Mouse (Mus musculus): ENCODE results near the gene Raf1.
"Not testable (repeated sequence)": the region's sequence is repeated elsewhere in the genome, so short reads cannot be mapped to it uniquely, and the experiment has no call there.

The Raf1 gene

DNA sequence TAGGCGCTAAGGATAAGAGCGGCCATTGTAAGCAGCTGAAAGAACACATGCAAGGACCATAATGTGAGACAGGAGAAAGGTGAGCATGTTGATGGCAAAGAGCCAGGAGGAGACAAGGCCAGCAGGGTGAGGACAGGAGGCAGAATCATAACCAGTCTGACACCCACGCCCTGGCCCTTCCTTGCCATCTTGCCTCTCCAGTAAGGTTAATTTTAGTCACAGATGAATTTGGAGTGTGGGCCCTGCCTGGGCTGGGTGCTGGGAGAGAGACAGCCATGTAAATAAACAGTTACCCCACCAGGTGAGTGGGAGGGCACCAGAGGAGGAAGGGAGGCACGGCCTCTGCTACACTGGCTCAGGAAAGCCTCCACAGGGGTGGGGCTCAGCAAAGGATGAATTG lies 4.6 kb upstream of the Raf1 start:
- no peak for DNase-seq

DNA sequence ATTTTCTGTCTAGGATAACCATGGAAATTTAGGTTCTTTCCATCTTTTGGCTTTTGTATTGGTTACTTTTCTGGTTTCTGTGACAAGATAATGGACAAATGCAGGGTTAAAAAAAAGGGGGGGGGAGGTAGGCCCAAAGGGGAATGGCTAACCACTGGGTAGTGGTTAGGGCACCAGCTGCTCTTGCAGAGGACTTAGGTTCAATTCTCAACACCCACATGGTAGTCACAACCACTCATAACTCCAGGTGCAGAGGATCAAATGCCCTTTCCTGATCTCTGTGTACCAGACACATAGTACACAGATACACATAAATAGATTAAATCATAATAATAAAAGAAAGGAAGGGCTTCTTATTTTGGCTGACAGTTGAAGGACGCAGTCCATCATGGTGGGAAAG lies 1.6 kb upstream of the Raf1 start:
- DNase-seq = no peak

DNA sequence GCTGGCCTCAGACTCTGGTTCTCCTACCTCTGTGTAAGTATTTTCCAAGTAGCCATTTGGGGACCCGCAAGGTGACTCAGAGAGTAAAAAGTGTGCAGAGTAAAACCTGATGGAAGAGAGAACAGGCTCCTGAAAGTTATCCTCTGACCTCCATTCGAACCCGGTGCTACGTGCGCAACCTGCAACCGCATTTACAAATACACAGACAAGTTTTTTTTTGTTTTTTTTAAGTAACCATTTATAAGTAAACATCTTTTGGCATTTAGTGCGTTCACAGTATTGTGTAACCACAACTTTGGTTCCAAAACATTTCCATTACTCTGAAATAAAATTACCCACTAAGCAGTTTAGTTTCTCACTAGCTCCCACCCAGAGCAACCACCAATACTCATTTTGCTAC lies 1.0 kb upstream of the Raf1 start:
- no peak for DNase-seq

DNA sequence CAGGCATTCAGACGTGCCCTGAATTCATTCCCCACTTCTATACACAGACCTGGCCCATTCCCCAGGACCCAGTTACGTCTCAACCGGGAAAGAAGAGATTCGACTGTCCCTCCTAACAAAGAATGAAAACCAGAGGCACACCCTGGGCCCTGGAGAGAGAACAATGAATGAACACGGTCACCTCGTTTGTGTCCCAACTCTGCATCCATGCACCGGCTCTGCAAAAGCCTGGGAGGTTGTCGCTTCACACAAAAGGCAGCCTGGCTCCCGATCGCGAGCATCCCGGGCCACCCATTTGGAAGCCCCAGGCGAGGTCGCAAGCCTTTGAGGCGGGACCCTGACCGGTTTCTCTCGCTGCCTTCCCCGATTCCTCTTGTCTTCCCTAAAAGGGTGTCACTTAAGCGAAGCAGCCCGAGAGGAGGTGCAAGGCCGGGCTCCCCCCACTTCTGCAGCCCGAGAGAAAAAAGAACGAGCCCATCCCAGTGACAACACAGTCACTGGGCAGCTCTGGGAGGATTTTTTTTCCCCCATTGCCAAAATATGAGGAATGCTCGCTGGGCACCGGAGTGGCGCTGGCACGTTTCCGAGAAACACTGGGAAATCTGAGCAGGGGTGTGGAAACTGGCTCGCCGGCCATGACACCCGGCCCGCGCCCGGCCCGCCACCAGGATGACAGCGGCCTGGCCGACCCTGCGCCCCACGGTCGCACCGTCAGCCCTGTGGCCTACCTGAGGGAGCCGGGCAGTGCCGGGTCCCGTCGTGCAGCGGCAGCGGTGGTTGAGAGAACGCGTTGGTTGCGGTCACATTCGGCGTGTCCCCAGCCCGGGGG lies 713 bp downstream of the Raf1 start:
- peak; percentile 85 for DNase-seq

DNA sequence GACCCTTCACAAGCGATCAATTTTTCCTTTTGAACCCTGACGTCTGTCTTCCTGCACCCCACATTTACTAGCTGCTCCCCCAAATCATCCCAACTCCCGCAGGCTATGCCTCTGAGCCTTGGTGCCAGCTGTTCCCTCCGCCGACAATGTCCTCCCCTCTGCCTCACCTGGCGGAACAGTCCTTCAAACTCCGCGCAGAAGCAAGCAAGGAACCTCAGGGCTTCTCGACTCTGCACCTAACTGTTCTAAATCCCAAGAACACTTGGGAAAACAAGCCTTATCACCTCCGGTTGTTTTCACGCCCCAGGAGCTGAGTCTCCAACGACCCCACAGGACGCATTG lies 1.3 kb downstream of the Raf1 start:
- no peak for DNase-seq

DNA sequence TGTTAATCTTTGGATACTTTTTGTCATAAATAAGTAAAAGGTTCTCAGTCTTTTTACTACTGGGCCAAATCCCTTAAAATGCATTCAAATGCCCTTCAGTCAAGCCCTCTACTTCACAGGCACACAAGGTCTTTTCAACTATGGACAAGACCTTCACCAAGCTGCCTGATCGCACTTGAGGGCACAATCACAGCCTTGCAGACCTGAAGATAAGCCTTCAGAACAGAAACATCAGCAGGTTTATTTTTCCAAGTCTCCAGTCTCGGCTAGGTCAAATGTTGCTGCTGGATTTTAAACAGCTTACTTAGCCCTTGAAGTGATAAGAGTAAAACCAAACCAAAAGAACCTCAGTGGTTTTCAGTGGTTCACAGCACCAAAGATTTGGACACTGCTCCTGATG lies 2.1 kb downstream of the Raf1 start:
- DNase-seq = no peak

DNA sequence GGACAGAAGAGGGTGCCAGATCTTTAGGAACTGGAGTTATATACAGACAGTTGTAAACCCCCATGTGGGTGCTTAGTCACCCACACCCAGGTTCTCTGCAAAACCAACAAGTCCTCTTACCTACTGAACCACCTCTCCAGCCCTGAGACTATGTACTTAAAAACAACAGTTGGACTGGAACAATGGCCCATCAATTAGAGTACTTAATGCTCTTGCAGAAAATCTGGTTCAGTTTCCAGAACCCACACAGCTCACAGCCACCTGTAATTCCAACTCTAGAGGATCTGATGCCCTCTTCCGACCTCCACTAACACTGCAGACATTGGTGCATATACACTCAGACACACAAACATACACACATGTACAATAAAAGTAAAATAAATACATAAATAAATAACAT lies 3.7 kb downstream of the Raf1 start:
- DNase-seq = no peak

DNA sequence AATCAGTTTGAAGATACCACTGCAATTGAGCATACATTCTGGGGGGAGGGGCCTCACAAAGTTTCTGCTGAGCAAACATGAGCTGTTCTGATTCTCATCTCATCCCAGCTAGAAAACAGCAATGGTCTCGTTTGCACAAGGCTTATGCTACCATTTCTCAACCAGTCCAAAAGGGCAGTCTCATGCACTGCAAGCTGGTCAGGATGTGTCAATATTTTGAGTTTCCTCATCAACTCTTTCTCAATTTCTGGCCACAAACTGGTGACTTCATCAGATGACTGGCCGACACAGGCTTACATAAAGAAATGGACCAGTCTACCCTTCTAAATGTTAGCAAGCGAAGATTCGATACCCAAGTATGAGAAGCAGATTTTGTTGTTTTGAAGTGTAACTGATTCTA lies 9.8 kb downstream of the Raf1 start:
- no peak for DNase-seq

DNA sequence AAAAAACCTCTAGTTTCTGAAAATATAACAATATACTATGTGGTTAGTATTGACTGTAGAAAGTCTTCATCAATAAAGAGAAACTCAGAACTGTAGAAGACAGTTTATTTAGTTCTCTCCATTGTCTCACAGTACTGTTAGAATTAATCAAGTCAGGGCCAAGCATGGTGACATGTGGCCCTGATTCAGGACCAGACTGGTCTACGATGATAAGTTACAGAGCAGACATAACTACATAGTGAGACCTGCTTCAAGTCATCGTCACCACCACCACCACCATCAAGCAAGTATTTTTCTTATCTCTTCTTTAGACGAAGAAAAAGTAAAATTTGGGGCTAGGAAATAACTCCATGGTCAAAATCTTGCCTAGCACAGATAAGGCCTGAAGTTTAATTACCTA lies 12.2 kb downstream of the Raf1 start:
- no peak for DNase-seq

DNA sequence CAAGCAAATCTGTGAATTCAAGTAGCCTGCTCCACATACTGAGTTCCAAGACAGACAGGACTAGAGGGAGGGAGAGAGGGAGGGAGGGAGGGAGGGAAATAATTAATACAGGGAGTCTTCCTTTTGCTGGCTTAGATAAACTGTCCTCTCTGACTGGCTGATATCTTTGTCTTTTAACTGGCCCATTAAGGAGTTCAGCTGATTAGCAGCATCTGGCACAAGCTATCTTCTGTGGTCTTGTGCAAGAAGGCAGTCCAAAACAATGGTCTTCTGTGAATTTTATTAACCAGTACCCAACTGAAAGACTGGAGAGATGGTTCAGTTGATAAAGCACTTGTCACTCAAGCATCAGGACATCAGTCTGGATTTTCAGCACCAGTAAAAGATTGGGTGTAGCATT lies 17.6 kb downstream of the Raf1 start:
- no peak for DNase-seq

DNA sequence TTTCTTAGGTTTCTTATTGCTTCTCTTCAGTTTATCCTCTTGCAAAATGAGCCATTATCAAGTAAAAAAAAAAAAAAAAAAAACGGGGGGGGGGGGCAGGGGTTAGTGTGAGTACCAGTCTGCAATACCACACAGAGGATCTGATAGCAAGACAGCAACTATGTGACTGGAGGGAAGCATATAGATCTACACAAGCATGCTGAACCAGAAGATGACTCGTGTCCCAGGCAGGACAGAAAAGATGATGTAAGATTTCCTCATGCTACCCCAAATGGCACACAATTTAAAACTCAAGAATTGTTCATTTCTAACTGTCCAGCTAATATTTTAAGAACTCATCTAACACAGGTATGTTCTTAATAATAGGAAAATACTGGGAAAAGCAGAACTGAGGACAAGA lies 22.5 kb downstream of the Raf1 start:
- no peak for DNase-seq

DNA sequence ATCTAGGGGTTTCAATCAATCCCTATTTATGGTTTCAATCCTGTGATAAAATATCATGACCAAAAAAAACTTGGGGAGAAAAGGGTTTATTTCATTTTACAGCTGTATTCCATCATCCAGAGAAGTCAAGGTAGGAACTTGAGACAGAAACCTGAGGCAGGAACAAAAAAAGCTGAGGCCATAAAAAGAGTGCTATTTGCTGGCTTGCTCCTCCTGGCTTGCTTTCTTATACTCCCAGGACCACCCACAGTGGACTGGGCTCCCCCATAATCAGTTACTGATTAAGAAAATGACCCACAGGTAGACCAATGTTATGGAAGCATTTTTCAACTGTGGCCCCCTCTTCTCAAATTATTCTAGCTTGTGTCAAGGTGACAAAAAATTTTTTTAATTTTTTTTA lies 24.7 kb downstream of the Raf1 start:
- DNase-seq = no peak

DNA sequence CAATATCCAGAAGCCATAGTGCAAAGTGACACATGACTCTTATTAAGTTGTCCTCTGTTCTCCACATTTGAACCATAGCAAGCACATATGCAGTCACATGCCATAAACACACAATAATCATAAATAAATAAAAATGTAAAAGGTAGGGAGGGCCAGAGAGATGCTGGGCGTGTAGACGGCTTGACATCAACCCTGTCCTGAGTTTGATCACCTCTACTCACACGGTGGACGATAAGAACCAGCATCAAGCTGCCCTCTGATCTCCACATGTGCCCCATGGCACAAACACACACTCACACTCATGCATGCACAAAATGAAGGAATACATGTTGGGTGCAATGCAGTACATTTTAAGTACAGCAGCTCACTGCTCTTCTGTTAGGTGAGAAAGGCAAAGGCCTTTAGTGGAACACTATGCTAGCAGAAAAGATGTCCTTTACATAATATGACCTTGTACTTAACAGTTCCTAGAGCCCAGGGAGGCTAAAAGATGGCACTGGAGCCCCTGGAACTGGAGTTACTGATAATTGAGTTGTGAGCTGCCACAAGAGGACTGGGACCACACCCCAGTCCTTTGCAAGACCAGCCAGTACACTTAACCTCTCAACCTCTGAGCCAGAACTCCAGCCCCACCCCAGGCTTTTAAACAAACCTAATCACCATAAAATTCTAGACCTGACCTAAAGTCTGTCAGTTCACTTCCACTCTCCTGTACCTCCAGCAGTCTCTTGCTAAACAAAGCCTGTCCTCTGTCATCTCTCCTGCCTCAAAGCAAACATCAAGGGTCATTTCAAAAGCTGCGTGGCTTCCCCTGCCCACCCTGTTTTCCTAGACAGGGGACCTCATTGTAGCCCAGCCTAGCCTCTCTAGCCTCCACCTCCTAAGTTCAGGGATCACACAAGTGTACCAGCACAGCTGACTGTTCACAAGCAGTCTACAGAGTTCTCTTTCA lies 25.7 kb downstream of the Raf1 start:
- no peak for DNase-seq

DNA sequence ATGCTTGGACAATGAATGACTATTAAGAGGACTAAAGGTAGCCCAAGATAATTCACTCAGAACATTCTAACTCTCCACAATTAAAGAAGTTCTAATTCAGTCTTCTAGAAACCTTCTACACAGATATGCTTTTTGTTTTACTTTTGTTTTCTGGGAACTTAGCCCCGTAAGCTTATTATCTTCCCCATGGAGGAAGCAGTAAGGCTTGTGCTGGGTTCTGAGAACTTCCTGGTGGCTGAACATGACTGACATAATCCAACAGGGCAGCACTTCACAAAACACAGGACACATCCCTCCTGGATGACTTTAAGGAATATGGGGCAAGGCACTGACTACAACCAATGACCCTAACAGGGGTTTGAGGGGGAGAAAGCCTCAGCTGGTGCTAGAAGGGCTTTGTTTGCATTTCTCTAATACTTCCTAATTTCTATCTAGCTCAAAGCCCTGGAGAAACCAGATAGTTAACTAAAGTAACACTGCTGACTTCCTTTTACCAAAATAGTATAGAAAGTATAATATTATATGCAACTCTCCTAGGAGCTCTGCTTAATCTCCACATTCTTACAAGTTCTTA lies 26.6 kb downstream of the Raf1 start:
- DNase-seq = no peak

DNA sequence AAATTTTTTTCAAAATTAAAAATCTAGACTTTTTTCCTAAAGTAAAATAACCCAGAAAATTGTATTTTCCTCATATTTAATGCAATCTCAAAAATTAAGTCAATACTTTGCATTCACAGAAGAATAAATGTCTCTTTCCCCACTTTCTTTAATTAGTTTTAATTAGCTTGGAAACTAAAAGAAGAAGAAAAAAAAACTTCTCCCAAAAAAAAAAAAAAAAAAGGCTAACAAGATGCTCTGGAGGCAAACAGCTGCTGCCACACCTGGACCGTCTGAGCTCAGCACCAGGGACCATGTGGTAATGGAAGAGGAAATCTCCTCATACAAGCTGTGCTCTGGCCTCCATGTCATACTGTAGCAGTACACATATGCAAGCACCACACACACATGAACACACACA lies 33.1 kb downstream of the Raf1 start:
- no peak for DNase-seq

DNA sequence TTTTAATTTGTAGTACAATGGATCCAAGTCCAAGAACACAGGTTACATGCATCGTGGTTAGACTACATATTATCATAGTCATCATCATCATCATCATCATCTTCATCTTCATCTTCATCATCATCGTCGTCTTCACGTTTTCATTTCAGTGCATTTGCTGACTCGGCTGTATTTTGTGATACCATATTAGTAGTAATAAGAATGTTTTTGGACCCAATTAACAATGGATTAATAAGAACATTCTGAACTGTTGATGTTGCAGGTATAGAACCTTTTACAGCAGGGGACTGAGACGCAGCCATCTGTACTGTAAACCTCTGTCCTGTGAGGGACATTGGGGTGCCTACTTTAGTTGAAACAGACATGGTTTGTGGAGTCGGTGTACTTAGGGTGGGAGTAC lies 38.2 kb downstream of the Raf1 start:
- not testable (repeated sequence) for DNase-seq

DNA sequence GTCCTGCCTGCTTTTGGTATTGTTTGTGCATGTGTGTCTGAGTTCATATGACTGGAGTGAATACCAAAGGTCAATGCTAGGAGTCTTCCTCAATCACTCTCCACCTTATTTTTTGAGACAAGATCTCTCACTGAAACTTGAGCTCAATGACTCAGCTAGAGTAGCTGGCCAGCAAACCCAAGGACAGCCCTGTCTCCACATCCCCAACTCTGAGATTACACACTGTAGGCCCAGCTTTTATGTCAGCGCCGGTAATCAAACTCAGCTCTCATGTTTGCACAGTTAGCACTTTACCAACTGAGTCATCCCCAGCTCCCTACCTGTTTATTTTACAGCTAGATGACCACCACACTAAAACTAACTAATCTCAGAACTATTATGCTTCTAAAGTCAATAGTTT lies 42.4 kb downstream of the Raf1 start:
- no peak for DNase-seq

DNA sequence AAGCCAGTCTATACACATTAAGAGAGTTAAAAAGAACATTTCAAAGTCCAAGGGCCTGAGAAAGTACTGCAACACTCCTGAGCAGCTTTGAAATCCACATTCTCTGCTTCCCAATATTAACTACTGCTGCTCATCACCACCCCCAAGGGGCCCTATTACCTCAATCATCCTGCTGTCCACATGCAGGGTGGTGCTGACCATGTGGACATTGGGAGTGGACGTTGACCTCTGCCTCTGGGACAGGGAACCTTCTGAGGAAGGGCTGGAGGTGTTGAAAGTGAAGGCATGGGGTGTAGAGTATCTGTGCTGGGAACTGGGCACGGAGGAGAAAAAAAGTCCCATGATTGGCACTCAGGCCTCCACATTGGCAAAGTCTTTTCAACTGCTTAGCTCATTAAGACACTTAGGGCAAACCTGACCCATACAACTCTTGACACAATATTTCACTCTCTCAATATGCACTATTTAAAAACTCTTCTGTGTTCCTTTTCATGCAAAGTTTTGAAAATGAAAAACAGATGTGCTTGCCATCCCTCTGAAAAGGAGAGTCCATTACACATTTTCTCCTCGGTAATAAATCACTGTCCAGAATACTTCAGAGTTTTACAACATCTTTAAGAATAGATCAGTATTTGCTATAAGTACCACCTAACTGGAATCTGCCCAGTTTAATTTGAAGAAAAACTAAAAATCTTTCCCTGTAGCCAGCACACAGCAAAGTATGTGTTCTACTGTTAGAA lies 45.2 kb downstream of the Raf1 start:
- peak; percentile 48 for DNase-seq

DNA sequence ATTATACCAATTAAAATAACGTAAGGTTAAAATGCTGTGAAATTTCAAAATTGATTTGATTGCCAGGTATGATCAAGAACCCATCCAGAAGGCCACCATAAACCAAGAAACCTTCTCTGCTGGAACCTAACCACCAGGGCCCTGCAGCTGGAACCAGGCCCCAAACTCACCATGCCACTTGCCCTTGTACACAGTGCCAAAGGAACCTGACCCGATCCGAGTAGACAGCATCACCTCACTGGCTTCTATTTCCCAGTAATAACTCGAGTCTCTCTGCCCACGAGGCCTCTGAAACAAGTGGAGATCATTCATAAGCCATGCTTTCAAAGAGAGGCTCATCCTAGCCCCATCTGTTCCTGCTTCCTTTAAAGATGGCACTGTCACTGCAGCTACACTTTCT lies 50.3 kb downstream of the Raf1 start:
- DNase-seq = no peak

DNA sequence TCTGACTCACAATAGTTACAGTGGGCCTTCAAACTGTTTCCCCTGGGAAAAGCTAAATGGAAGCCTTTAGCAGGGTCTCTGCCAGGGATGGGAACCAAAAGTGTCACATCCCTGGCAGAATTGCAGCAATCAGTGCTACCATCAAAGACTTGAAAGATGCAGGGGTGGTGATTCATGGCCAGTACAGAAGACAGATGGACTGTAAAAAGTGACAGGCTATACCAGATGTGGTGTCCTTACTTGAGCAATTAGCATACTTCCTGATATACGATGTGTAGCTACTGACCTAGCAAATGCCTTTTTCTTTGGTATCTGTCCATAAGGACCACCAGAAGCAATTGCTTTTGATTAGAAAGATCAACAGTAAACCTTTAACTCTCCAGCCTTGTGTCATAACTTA lies 55.5 kb downstream of the Raf1 start:
- DNase-seq = no peak

DNA sequence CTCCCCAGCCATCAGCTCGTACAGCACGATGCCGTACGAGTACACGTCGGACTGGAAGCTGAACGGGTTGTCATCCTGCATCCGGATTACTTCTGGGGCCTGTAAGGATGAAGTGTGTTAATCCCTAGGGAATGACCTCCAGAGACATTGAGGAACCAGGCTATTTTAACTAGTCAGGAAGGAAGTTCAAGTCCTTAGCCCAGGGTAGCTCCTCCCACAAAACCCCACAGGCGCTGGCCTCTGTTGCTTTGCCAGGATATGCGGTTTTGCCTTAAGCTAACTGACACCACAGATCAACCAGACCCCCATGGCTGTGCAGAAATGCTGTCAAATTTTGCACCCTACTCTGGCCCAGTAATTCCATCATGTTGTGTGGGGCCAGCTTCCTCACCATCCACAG lies 56.6 kb downstream of the Raf1 start:
- peak; percentile 25 for DNase-seq

DNA sequence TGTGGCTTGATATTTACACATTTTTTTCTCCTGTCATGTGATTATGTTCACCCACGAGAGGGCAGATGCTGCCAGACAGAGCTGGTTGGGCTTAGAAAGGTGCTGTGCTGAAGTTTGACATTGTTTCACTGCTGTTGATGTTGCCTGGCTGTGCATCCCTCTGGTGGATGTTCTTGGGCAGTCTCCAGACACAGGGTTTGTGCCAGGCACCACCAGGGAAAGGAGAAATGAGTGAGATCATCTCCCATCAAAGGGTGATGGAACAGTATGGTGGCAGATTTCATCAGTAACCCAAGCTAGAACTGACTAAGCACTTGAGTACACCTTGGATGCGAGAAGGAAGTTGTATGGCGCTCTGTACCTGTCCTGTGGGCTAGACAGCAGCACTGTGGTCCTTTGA lies 60.5 kb downstream of the Raf1 start:
- DNase-seq = no peak

DNA sequence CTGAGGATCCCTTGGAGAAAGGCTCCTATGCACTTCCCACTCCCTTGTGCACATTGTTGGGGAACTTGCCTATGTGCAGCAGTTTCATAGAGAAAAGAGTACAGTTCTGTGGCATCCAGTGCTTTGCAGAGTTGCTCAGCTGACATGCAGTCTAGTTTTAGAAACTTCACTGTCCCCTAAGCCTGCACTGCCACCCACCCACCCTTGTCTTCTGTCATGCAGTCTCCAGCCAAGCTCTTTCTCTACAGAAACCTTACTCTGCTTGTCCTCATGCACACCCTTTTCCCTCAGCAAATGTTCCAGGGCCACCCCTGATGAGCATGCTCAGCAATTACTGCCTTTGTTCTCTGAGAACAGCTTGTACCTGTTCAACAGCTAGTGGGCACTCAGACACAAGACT lies 62.6 kb downstream of the Raf1 start:
- DNase-seq = no peak
